Mouse (Mus musculus) MEL (cell line): ENCODE measurements around the gene Gm4952.

ENCODE experiments used
- JUND ChIP-seq: IDR thresholded peaks from 2 replicates; pipeline ENCODE4 v1.6.1; 2011; ENCODE audit warnings: low read depth, mild to moderate bottlenecking, improper control_type of control experiment, low read length
- KAT2A ChIP-seq: conservative IDR thresholded peaks from 2 replicates; pipeline ENCODE4 v1.6.1; 2012; ENCODE audit warnings: low read depth, low read length, improper control_type of control experiment, inconsistent platforms

GRCm38 (mm10) chr19:12556293-12556692, 43.5 kb upstream of the Gm4952 start:
- TF ChIP-seq JUND (no peak), KAT2A (no peak)
